Mouse (Mus musculus): ENCODE measurements around the gene Trim52. TPM values are rescaled to one million over a fixed set of nuclear protein-coding genes. Genes with fewer than 3 reads are reported as not detected.
"Not testable (repeated sequence)": the region's sequence is repeated elsewhere in the genome, so short reads cannot be mapped to it uniquely, and the experiment has no call there.

The Trim52 gene
- polyA plus RNA-seq, 1 experiment, result not detected

GRCm38 (mm10) chr14:106136272-106136671, 30.3 kb downstream of the Trim52 start:
- Histone ChIP-seq H3K4me1 (ENCODE audit: control insufficient read depth, insufficient read depth, low read length) (no peaks in the 10 kb centered on the region), H3K4me3 (replicated peaks; ENCODE audit: control insufficient read depth, low read depth, low read length) (no peak overlapping the region), H3K27ac (ENCODE audit: control insufficient read depth, insufficient read depth, low read depth, low read length, poor library complexity) (no peak overlapping the region)
- TF ChIP-seq CTCF (IDR thresholded peaks at IDR 0.05; ENCODE audit: control insufficient read depth, insufficient read depth, low read length) (no peak), POLR2A (IDR thresholded peaks at IDR 0.05; ENCODE audit: borderline replicate concordance, control insufficient read depth, low read depth, low read length) (no peak)

- no peak overlapping the region for H3K4me3 ChIP-seq (replicated peaks; ENCODE audit: control insufficient read depth, low read depth, low read length)
- TF ChIP-seq POLR2A (IDR thresholded peaks at IDR 0.05; ENCODE audit: borderline replicate concordance, control insufficient read depth, low read depth, low read length) (no peak), CTCF (IDR thresholded peaks at IDR 0.05; ENCODE audit: control insufficient read depth, insufficient read depth, low read length) (no peak)
- H3K27ac ChIP-seq (ENCODE audit: control insufficient read depth, insufficient read depth, low read depth, low read length, poor library complexity), result no peak overlapping the region
- H3K4me1 ChIP-seq (ENCODE audit: control insufficient read depth, insufficient read depth, low read length), result no peaks in the 10 kb centered on the region
- WGBS, result 74% methylated on average over 2 of the region's 2 CpGs
Observed at GRCm38 (mm10) chr14:106151188-106151587, 45.2 kb downstream of the Trim52 start.

GRCm38 (mm10) chr14:106154879-106155576, 49.0 kb downstream of the Trim52 start:
- Histone ChIP-seq H3K4me1 (ENCODE audit: control insufficient read depth, insufficient read depth, low read length) (no peaks in the 10 kb centered on the region), H3K4me3 (replicated peaks; ENCODE audit: control insufficient read depth, low read depth, low read length) (no peak overlapping the region), H3K27ac (ENCODE audit: control insufficient read depth, insufficient read depth, low read depth, low read length, poor library complexity) (no peak overlapping the region)
- 56% methylated on average over 7 of the region's 7 CpGs for whole genome bisulfite sequencing
- TF ChIP-seq CTCF (IDR thresholded peaks at IDR 0.05; ENCODE audit: control insufficient read depth, insufficient read depth, low read length) (no peak), POLR2A (IDR thresholded peaks at IDR 0.05; ENCODE audit: borderline replicate concordance, control insufficient read depth, low read depth, low read length) (no peak)

- no peaks in the 10 kb centered on the region for H3K4me1 ChIP-seq (ENCODE audit: control insufficient read depth, insufficient read depth, low read length)
- no peak overlapping the region for H3K4me3 ChIP-seq (replicated peaks; ENCODE audit: control insufficient read depth, low read depth, low read length)
- no peak overlapping the region for H3K27ac ChIP-seq (ENCODE audit: control insufficient read depth, insufficient read depth, low read depth, low read length, poor library complexity)
- WGBS, result 40% methylated on average over 1 of the region's 1 CpGs
- TF ChIP-seq POLR2A (IDR thresholded peaks at IDR 0.05; ENCODE audit: borderline replicate concordance, control insufficient read depth, low read depth, low read length) (no peak), CTCF (IDR thresholded peaks at IDR 0.05; ENCODE audit: control insufficient read depth, insufficient read depth, low read length) (no peak)
Observed at GRCm38 (mm10) chr14:106156533-106156932, 50.5 kb downstream of the Trim52 start.

DNA sequence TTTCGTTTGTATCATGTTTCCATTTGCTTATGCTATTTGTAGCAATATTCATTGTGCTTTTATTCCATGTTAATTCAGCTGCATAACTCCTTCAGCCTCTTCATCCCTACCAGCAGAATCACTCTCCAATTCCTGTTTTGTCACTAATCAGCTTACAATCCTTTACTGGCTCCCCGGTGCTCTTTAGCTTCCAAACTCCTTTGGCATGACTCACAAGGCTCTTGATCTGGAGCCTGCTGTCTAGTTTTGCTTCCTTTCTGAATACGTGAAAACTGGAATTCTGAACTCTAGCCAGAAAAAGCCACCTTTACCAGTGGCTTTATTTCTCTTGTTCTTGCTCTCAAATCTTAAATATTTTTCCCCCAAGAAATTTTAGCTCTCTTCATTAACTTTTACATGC, 56.3 kb downstream of the Trim52 start:
- Histone ChIP-seq H3K27ac (ENCODE audit: control insufficient read depth, insufficient read depth, low read depth, low read length, poor library complexity) (no peak overlapping the region), H3K4me1 (ENCODE audit: control insufficient read depth, insufficient read depth, low read length) (no peaks in the 10 kb centered on the region), H3K4me3 (replicated peaks; ENCODE audit: control insufficient read depth, low read depth, low read length) (no peak overlapping the region)
- 81% methylated on average over 3 of the region's 3 CpGs for WGBS
- TF ChIP-seq CTCF (IDR thresholded peaks at IDR 0.05; ENCODE audit: control insufficient read depth, insufficient read depth, low read length) (no peak), POLR2A (IDR thresholded peaks at IDR 0.05; ENCODE audit: borderline replicate concordance, control insufficient read depth, low read depth, low read length) (no peak)

GRCm38 (mm10) chr14:106163196-106163595, 57.2 kb downstream of the Trim52 start:
- Histone ChIP-seq H3K27ac (ENCODE audit: control insufficient read depth, insufficient read depth, low read depth, low read length, poor library complexity) (no peak overlapping the region), H3K4me1 (ENCODE audit: control insufficient read depth, insufficient read depth, low read length) (no peaks in the 10 kb centered on the region), H3K4me3 (replicated peaks; ENCODE audit: control insufficient read depth, low read depth, low read length) (no peak overlapping the region)
- TF ChIP-seq CTCF (IDR thresholded peaks at IDR 0.05; ENCODE audit: control insufficient read depth, insufficient read depth, low read length) (no peak), POLR2A (IDR thresholded peaks at IDR 0.05; ENCODE audit: borderline replicate concordance, control insufficient read depth, low read depth, low read length) (no peak)

DNA sequence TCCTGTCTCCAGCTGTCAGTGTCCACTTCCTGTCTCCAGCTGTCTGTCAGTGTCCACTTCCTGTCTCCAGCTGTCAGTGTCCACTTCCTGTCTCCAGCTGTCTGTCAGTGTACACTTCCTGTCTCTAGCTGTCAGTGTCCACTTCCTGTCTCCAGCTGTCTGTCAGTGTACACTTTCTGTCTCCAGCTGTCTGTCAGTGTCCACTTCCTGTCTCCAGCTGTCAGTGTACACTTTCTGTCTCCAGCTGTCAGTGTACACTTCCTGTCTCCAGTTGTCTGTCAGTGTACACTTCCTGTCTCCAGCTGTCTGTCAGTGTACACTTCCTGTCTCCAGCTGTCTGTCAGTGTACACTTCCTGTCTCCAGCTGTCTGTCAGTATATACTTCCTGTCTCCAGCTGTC, 57.9 kb downstream of the Trim52 start:
- H3K4me3 ChIP-seq (replicated peaks; ENCODE audit: control insufficient read depth, low read depth, low read length); H3K27ac ChIP-seq (ENCODE audit: control insufficient read depth, insufficient read depth, low read depth, low read length, poor library complexity); H3K4me1 ChIP-seq (ENCODE audit: control insufficient read depth, insufficient read depth, low read length): not testable (repeated sequence)

DNA sequence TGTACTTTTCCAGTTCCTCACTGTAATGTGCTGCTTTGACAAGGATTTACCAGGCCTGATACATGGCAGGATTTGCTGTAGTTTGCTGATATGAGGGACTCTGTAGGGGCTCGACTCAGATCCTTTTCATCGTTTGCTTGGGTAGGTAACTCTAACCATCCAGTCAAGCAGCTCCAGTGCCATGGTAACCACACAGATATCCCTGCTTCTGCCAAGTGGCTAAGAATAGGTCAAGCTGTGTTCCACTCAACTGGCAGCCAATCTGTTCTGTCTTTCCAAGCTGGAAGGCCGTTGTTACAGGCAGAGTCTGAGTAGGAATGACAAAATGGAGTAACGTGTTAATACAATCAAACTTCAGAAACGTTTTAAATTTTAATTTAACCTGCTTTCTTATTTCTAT, 70.9 kb downstream of the Trim52 start:
- H3K27ac ChIP-seq (ENCODE audit: control insufficient read depth, insufficient read depth, low read depth, low read length, poor library complexity), result no peak overlapping the region

DNA sequence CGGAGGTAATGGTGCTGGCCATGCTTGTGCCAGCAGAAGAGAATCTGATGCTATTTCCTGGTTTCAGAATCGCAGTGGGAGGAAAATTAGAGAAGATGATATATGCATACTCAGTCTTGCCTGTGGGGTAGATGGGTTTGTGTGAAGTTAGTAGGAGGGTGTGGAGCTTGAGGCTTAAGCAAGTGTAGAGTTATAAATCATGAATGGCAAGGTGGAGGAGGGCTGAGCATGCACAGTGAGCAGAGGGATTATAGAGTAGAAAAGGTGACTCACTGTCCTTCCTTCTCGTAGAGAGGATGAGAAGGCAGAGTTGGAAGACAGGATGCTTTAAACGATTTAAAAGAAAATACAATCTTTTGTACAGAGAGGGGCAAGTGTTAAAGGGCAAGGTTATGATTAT, 72.2 kb downstream of the Trim52 start:
- 80% methylated on average over 4 of the region's 4 CpGs for WGBS
- Histone ChIP-seq H3K4me1 (ENCODE audit: control insufficient read depth, insufficient read depth, low read length) (no peaks in the 10 kb centered on the region), H3K4me3 (replicated peaks; ENCODE audit: control insufficient read depth, low read depth, low read length) (no peak overlapping the region), H3K27ac (ENCODE audit: control insufficient read depth, insufficient read depth, low read depth, low read length, poor library complexity) (no peak overlapping the region)
- TF ChIP-seq CTCF (IDR thresholded peaks at IDR 0.05; ENCODE audit: control insufficient read depth, insufficient read depth, low read length) (no peak), POLR2A (IDR thresholded peaks at IDR 0.05; ENCODE audit: borderline replicate concordance, control insufficient read depth, low read depth, low read length) (no peak)

More for the DNA sequence above, 70.9 kb downstream of the Trim52 start:
- Histone ChIP-seq H3K4me3 (replicated peaks; ENCODE audit: control insufficient read depth, low read depth, low read length) (no peak overlapping the region), H3K4me1 (ENCODE audit: control insufficient read depth, insufficient read depth, low read length) (no peaks in the 10 kb centered on the region)
- TF ChIP-seq POLR2A (IDR thresholded peaks at IDR 0.05; ENCODE audit: borderline replicate concordance, control insufficient read depth, low read depth, low read length), result no peak
- no peak for TF ChIP-seq CTCF (IDR thresholded peaks at IDR 0.05; ENCODE audit: control insufficient read depth, insufficient read depth, low read length)
- WGBS, result 80% methylated on average over 5 of the region's 5 CpGs
